Mouse (Mus musculus): ENCODE results near the gene Myo16. TPM values are rescaled to one million over a fixed set of nuclear protein-coding genes. Genes with fewer than 3 reads are reported as not detected.

Myo16 gene
- 0.07 TPM in 1 of 2 replicates, not detected in the other for polyA plus RNA-seq (2016; fragmentation: Nextera tagmentation; extraction: Ambion mirVana)

- H3K9ac ChIP-seq = no peak within 1 kb of the TSS
- H3K4me3 ChIP-seq = peak within 1 kb of the TSS; percentile 43
- no peaks in the 10 kb centered on the region for H3K9me3 ChIP-seq (replicated peaks)
- H3K27me3 ChIP-seq (replicated peaks) = peaks cover 29% of the 10 kb centered on the region
- H3K36me3 ChIP-seq = no peaks in the 10 kb centered on the region
- ATAC-seq = no peak
- no peak within 1 kb of the TSS for H3K27ac ChIP-seq
- no peaks in the 10 kb centered on the region for H3K4me1 ChIP-seq
- WGBS (ENCODE audit: insufficient replicate concordance) = 3% methylated on average over 57 of the region's 61 CpGs
- peak within 1 kb of the TSS; percentile 60 for H3K4me2 ChIP-seq
Observed at GRCm38 (mm10) chr8:10153611-10154438, at the start of gene Myo16. TSS of gene Myo16 (plus strand) at chr8:10153911.

- ATAC-seq = no peak
- WGBS (ENCODE audit: insufficient replicate concordance) = 66% methylated on average over 8 of the region's 8 CpGs
- H3K4me2 ChIP-seq = no peak overlapping the region
Observed at GRCm38 (mm10) chr8:10108516-10109271, 45.0 kb upstream of the Myo16 start.

GRCm38 (mm10) chr8:10122749-10123148, 31.0 kb upstream of the Myo16 start:
- 66% methylated on average over 5 of the region's 5 CpGs for WGBS (ENCODE audit: insufficient replicate concordance)
- no peak overlapping the region for H3K4me2 ChIP-seq
- no peaks in the 10 kb centered on the region for H3K36me3 ChIP-seq
- no peak for ATAC-seq
- H3K27ac ChIP-seq = no peak overlapping the region
- H3K4me1 ChIP-seq = no peaks in the 10 kb centered on the region
- H3K27me3 ChIP-seq (replicated peaks) = no peaks in the 10 kb centered on the region
- no peak overlapping the region for H3K9ac ChIP-seq
- no peaks in the 10 kb centered on the region for H3K9me3 ChIP-seq (replicated peaks)
- no peak overlapping the region for H3K4me3 ChIP-seq

More at GRCm38 (mm10) chr8:10108516-10109271, 45.0 kb upstream of the Myo16 start:
- Histone ChIP-seq H3K9ac (no peak overlapping the region), H3K27me3 (replicated peaks) (no peaks in the 10 kb centered on the region), H3K27ac (no peak overlapping the region), H3K4me1 (no peaks in the 10 kb centered on the region), H3K36me3 (no peaks in the 10 kb centered on the region), H3K4me3 (no peak overlapping the region), H3K9me3 (replicated peaks) (no peaks in the 10 kb centered on the region)

GRCm38 (mm10) chr8:10123412-10123811, 30.3 kb upstream of the Myo16 start:
- Histone ChIP-seq H3K4me1 (no peaks in the 10 kb centered on the region), H3K4me2 (no peak overlapping the region), H3K36me3 (no peaks in the 10 kb centered on the region), H3K4me3 (no peak overlapping the region), H3K9ac (no peak overlapping the region), H3K27me3 (replicated peaks) (no peaks in the 10 kb centered on the region), H3K27ac (no peak overlapping the region), H3K9me3 (replicated peaks) (no peaks in the 10 kb centered on the region)
- no peak for ATAC-seq
- WGBS (ENCODE audit: insufficient replicate concordance) = 75% methylated on average over 2 of the region's 2 CpGs

- no peak for ATAC-seq
- no peaks in the 10 kb centered on the region for H3K27me3 ChIP-seq (replicated peaks)
- no peaks in the 10 kb centered on the region for H3K36me3 ChIP-seq
- H3K27ac ChIP-seq = no peak overlapping the region
- H3K4me3 ChIP-seq = no peak overlapping the region
- H3K9me3 ChIP-seq (replicated peaks) = no peaks in the 10 kb centered on the region
- no peak overlapping the region for H3K4me2 ChIP-seq
- 50% methylated on average over 4 of the region's 4 CpGs for WGBS (ENCODE audit: insufficient replicate concordance)
- H3K9ac ChIP-seq = no peak overlapping the region
- no peaks in the 10 kb centered on the region for H3K4me1 ChIP-seq
Observed at GRCm38 (mm10) chr8:10125684-10126083, 28.0 kb upstream of the Myo16 start.

- Histone ChIP-seq H3K9me3 (replicated peaks) (no peaks in the 10 kb centered on the region), H3K36me3 (no peaks in the 10 kb centered on the region), H3K27me3 (replicated peaks) (no peaks in the 10 kb centered on the region), H3K27ac (no peak overlapping the region), H3K4me3 (no peak overlapping the region), H3K4me1 (no peaks in the 10 kb centered on the region), H3K4me2 (no peak overlapping the region), H3K9ac (no peak overlapping the region)
- WGBS (ENCODE audit: insufficient replicate concordance) = 64% methylated on average over 15 of the region's 15 CpGs
- no peak for ATAC-seq
Observed at GRCm38 (mm10) chr8:10130513-10131414, 22.9 kb upstream of the Myo16 start.

- Histone ChIP-seq H3K4me2 (no peak overlapping the region), H3K9me3 (replicated peaks) (no peaks in the 10 kb centered on the region), H3K4me3 (no peak overlapping the region), H3K9ac (no peak overlapping the region), H3K27ac (no peak overlapping the region), H3K4me1 (no peaks in the 10 kb centered on the region), H3K27me3 (replicated peaks) (no peaks in the 10 kb centered on the region), H3K36me3 (no peaks in the 10 kb centered on the region)
- no peak for ATAC-seq
- WGBS (ENCODE audit: insufficient replicate concordance) = 24% methylated on average over 8 of the region's 8 CpGs
Observed at GRCm38 (mm10) chr8:10139536-10139935, 14.2 kb upstream of the Myo16 start.

GRCm38 (mm10) chr8:10143961-10144360, 9.8 kb upstream of the Myo16 start:
- Histone ChIP-seq H3K4me2 (no peak overlapping the region), H3K27me3 (replicated peaks) (no peaks in the 10 kb centered on the region), H3K9me3 (replicated peaks) (no peaks in the 10 kb centered on the region), H3K4me3 (no peak overlapping the region), H3K4me1 (no peaks in the 10 kb centered on the region), H3K9ac (no peak overlapping the region), H3K27ac (no peak overlapping the region), H3K36me3 (no peaks in the 10 kb centered on the region)
- 73% methylated on average over 10 of the region's 10 CpGs for WGBS (ENCODE audit: insufficient replicate concordance)
- ATAC-seq = no peak

GRCm38 (mm10) chr8:10151692-10152247, 1.9 kb upstream of the Myo16 start:
- Histone ChIP-seq H3K9ac (no peak overlapping the region), H3K4me2 (no peak overlapping the region), H3K27ac (no peak overlapping the region), H3K4me3 (no peak overlapping the region), H3K27me3 (replicated peaks) (peaks cover 29% of the 10 kb centered on the region), H3K4me1 (no peaks in the 10 kb centered on the region), H3K9me3 (replicated peaks) (no peaks in the 10 kb centered on the region), H3K36me3 (no peaks in the 10 kb centered on the region)
- no peak for ATAC-seq
- 65% methylated on average over 6 of the region's 6 CpGs for WGBS (ENCODE audit: insufficient replicate concordance)

- no peak overlapping the region for H3K9ac ChIP-seq
- H3K36me3 ChIP-seq = no peaks in the 10 kb centered on the region
- H3K4me3 ChIP-seq = 0 out of 2 replicates have a peak overlapping the region, but pooled peaks have one; percentile 43
- peak overlapping the region; percentile 60; the same call in 1 of the 2 replicates for H3K4me2 ChIP-seq
- H3K4me1 ChIP-seq = no peaks in the 10 kb centered on the region
- no peak for ATAC-seq
- H3K9me3 ChIP-seq (replicated peaks) = no peaks in the 10 kb centered on the region
- peaks cover 29% of the 10 kb centered on the region for H3K27me3 ChIP-seq (replicated peaks)
- H3K27ac ChIP-seq = no peak overlapping the region
- 16% methylated on average over 4 of the region's 4 CpGs for WGBS (ENCODE audit: insufficient replicate concordance)
Observed at GRCm38 (mm10) chr8:10154439-10154745, 681 bp downstream of the Myo16 start.

- 83% methylated on average over 16 of the region's 16 CpGs for WGBS (ENCODE audit: insufficient replicate concordance)
- H3K27me3 ChIP-seq (replicated peaks) = peaks cover 29% of the 10 kb centered on the region
- no peak for ATAC-seq
- H3K9me3 ChIP-seq (replicated peaks) = no peaks in the 10 kb centered on the region
- H3K27ac ChIP-seq = no peak overlapping the region
- H3K36me3 ChIP-seq = no peaks in the 10 kb centered on the region
- no peaks in the 10 kb centered on the region for H3K4me1 ChIP-seq
- no peak overlapping the region for H3K4me3 ChIP-seq
- no peak overlapping the region for H3K9ac ChIP-seq
- no peak overlapping the region for H3K4me2 ChIP-seq
Observed at GRCm38 (mm10) chr8:10155075-10155474, 1.4 kb downstream of the Myo16 start.
